Mouse (Mus musculus) embryo, embryonic 10.5 days (tissue): ENCODE data around the gene Dnmbp.
"Not testable (repeated sequence)": the region's sequence is repeated elsewhere in the genome, so short reads cannot be mapped to it uniquely, and the experiment has no call there.

Experiments used
- DNase-seq: peaks from one replicate; pipeline ENCODE4 v3.0.0-alpha.2; 2015; ENCODE audit warnings: low spot score

Gene Dnmbp

DNA sequence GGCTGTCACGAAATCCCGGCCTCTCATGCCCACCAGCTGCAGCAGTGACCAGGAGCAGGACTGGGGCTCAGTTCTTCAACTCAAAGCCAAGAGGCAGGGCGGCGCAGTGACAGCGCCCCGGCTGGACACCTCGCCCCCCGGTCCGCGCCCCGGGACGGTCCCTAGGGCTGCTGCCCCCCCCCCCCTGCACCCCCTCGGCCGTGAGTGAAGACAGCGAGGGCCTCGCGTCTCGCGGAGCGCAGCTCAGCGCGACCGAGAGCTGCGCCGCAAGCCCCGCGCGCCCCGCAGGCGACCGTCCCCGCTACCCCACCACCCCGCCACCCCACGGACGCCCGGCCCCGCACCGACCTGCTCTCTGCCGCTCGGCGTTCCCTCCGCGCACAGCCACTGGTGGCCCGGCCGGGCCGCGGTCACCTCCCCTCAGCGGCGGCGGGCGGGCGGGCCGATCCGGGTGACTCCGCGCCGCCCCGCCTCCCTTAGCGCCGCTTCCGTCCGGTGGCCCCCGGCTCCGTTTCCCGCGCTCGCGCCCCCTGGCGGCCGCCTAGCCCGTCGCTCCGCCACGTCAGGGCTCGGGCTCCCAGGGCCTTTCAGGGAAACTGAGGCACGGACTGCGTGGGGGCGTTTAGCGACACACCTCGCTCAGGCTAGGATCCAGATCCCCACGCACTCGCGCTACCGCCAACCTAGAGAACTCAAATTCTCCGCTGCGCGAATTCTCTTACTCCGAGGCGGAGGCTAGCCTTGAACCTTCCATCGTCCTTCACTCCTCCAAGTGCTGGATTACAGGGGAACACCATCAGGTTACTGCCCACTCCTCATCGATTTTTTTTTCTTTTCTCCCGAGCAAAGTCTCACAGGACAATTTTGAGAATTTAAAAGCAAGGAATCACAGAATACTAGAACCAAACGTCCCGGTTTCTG is at the start of gene Dnmbp:
Dnmbp (minus strand) TSS at position 423 of the 921 bp plus-strand sequence.
- peak; percentile 86 for DNase-seq

DNA sequence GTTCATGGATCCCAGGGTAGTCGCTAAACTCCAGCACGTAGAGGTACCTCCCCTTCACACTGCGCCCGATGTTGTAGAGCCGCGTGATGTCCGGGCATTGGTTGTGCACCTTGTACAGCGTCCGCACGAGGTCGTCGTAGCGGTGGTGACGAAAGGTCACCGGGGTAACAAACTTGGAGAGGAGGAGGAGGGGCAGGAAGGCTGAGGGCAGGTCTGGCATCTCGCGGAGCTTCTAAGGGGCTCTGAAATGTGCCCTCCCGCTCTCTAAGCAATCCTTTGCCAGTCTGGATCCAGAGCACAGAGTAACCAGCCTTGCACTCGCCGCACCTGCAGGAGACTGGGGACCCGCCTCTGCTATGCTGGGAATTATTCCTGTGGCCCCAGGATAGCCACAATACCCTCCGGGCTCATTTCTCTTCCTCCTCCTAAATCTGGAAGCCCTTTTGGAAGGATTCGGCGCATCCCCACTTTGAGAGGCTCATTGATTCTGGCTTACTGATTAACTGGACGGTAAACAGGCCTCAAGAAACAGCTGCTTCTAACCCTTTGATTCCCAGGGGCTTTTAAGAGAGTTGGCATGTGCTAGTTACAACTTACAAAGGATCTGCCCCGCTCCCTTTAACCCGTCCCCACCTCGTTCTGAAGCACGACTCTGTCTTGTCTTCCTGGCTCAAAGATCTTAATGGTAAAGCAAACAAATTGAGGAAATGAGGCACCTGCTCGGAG is 46.2 kb upstream of the Dnmbp start, which contains the start of gene Cpn1:
Cpn1 (minus strand) TSS at position 488 of the 726 bp plus-strand sequence.
- DNase-seq: peak; percentile 38

DNA sequence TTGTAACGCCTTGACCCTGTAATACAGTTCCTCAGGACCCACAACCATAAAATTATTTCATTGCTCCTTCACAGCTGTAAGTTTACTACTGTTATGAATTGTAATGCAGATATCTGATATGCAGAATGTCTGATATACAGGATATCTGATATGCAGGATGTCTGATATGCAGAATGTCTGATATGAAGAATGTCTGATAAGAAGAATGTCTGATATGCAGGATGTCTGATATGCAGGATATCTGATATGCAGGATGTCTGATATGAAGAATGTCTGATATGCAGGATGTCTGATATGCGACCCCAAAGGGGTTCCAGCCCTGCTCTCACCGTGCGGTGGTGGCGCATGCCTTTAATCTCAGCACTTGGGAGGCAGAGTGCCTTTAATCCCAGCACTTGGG is 42.0 kb upstream of the Dnmbp start:
- DNase-seq: no peak

DNA sequence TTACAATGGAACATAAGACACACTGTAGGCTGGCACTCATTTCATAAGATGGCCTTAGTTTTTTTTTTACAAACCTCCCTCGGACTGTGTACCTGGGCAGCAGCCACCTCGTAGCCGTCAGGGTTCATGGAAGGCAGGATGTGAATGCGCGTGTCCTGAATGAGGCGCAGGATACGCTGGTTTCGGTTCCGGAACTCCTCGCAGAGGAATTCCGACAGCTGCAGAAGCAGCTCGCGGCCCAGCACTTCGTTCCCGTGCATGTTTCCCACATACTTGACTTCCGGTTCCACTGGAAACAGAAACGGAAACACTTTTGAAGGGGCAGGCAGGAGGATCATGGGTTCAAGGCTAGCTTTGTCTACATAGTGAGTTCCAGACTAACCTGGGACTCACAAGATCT is 40.7 kb upstream of the Dnmbp start:
- DNase-seq: no peak

DNA sequence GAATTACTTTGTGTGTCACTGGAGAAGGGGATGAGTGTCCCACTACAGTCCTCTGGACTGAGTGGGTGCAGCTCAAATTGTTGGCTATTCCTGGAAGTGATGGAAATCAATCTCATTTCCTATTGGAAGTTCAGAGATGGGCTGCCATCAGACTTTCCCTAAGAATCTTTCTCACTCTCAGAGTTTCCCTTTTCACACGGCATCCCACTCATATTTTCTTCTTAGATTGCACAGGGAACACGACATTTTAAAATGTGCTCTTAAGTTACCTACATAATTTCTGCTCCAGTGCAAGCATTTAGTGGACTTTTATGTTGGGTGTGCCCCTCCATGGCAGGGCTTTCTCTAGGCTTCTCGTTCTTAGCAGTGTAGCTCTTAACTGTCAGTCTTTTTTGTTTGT is 37.8 kb upstream of the Dnmbp start:
- DNase-seq: no peak

DNA sequence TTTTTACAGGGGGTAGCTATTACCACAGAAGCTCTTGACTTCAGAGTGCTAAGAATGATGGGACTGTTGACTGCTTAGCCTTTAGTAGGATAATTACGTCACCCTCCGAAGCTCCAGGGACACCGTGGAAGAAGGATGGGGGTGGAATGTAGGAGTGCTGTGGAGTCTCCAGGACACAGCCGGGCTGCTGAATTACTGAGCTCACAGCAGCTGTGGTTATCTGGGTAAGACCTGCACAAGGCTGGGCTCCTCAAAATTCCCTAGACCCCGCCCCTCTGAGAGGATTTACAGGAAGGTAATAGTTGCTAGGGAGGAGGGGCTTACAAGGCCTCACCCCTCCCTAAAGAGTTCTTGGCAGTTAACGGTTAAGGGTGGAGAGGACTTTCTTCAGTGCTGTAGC is 36.7 kb upstream of the Dnmbp start:
- no peak for DNase-seq

DNA sequence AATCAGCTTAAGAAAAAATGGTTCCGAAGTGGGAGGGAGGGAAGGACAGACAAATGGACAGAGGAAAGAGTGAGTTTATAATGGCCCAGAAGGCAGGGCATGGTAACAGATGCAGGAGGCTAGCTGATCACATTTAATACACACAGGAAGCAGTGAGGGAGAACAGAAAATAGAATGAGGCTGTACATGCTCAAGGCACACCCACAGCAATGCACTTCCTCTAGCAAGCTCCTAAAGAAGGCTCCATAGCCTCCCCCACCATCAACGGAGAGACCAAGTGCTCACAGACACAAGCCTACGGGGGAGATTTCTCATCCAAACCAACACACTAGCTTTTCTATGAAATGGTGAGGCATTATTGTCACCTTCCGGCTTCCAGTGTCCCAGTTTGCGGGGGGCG is 34.2 kb upstream of the Dnmbp start:
- no peak for DNase-seq

DNA sequence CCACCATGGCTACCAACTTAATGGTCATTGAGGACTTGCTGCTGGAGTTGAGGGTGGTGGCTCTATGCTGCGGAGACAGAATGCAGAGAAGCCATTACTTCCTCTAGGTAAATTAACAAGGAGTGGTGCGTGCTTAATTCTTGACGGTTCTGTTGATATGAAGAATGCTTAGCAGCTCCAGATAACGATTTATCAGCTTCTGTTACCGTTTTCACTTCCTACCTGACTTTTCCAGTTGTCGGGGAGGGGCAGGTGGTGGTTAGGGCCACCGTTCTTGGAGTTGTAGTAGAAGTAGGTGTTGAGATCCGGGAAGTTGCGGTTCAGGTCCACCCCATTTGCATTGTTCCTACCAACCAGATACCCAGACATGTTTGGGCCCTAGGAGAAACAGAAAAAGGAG is 33.7 kb upstream of the Dnmbp start:
- DNase-seq: no peak

DNA sequence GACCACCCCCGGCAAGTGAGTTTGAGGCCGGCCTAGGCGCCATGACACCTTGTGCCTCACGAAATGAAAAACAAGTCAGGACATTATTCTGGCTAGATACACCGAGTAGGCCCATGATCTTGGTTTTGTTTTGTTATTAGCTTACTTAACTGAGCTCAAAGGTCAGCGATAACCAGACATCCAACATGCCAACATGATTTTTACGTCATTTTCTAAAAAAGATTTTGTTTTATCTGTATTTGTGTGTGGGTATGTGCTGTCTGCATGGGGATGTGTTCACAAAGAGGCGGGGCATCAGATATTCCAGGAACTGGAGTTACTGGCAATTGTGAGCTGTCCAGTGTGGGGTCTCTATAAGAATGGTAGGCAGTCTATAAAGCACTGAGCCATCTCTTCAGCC is 32.1 kb upstream of the Dnmbp start:
- no peak for DNase-seq

DNA sequence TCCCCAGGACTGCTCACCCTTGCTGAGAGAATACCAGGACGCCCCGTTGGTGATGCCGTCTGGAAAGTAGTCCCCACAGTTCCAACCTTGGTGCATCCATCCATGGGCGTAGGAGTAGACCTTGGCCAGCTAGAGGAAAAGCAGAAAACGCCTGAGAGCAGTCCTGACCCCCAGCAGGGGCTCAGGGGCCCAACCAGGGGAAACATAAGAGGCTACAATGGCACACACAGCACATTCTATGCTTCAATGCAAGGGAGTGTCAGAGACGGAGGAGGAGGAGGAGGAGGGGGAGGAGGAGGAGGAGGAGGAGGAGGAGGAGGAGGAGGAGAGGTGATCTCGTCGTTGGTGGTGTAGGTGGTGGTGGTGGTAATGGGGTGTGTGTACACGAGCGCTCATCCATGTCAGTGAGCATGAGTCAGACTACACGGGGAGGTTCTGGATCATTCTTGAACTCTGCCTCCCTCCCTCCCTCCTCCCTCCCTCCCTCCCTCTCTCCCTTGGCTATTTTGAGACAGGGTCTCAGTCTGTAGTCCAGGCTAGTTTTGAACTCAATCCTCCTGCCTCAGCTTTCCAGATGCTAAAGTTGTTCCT is 28.5 kb upstream of the Dnmbp start:
- no peak for DNase-seq

DNA sequence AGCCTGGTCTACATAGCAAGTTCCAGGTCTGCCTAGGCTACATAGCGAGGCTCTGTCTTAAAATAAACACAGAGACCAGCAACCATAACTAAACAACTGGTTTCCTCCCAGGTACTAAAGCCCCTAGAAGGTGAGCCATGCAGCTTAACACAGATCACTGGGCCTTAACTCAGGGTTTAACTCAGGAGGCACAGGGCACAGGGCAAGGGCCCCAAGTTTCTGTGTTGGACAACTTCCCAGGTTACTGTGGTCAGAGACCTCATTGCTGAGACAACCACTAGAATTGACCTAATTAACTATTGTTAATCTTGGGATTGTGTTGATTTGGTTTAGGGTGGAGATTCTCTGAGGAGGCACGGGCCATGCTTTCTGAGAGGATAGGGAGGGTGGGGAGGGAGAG is 26.5 kb upstream of the Dnmbp start:
- no peak for DNase-seq

DNA sequence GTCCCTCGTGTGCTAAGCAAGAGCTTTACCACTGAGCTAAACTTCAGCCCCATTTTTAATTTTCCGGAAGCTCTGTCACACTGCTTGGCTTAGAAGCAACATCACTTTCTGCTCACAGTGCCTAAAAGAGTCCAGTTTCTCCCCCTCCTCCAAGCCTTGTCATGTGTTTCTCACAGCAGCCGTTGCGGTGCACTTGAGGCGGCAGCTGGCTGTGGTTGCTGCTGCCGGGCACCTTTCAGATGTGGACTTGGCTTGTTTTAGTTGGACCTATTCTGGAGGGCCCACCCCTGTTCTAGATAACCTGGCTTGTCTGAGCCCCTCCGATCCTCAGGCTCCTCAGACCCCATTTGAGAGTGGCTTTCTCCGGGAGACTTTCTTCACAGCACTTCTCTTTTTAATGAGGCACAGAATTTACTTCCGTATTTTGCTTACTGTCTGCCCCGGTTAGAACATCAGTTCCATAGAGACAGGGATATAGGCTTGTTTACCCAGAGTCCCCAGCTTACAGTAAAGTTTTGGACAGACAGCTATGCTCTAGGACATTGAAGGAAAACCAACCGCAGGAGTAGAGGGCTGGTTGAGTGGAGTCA is 25.6 kb upstream of the Dnmbp start:
- DNase-seq: no peak

DNA sequence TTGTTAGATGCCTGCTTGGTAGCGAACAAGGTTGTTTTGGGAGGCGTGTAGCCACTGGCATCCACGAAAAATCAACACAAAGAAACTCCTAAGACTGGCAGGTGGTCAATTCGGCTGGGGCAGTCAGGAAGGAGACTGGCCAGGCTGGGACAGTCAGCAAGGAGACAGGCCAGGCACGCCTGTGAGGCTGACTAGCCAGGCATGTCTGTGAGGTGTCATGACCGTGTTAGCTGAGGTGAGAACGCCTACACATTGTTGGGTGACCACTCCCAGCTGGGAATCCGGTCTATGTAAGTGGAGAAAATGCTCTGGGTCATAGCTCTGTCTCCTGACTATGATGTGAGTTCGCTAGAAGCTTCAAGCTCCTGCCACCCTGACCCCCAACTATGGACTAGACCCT is 22.8 kb upstream of the Dnmbp start:
- DNase-seq: no peak

DNA sequence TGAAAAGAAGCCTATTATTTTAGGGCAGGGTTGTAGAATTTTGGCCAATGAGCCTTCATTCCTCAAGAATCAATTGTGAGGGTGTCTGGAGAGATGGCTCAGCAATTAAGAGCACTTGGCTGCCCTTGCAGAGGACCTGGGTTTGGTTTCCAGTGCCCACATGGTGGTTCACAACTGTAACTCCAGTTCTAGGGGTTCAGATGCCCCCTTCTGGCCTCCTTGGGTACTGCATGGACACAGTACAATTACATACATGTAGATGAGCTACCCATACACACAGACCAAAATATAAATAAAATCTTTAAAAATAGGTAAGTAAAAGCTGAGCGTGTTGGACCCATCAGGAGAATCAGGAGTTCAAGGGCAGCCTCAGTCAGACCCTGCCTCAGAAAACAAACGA is 21.2 kb upstream of the Dnmbp start:
- peak; percentile 40 for DNase-seq

DNA sequence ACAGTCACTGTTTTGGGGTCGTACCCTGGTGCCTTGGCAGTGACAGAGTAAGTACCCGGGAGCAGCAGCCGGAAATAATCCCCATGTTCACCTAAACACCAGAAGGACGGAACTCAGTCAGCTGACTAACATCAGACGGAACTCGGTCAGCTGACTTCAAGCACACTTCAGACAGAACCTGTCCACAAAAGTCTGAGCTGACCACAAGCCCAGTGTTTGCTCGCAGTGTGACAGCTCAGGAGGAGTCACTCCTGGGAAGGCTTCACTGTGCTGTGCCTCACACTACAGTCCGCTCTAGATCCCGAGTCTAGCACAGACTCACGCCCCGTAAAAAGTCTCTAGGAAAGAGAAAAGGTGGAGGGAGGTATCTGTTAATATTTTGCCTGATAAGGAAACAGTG is 20.0 kb upstream of the Dnmbp start:
- DNase-seq: no peak

DNA sequence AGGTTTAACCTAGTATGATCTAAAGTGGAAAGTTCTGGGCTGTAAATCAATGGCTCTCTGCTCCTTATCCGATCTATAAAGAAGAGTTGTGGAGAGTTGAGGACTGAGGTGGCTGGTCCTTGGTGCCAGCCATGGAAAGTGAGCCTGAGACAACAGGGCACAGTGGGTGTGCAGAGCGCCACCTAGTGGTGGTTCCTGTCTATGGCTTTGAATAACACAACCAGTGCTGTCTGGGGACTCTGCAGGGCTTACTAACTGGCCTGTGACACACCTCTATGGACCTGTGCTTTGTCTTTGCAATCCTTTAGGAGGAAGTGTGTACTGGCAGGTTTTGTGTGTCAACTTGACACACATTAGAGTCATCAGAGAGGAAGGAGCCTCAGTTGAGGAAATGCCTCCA is 19.2 kb upstream of the Dnmbp start:
- DNase-seq: peak; percentile 87

DNA sequence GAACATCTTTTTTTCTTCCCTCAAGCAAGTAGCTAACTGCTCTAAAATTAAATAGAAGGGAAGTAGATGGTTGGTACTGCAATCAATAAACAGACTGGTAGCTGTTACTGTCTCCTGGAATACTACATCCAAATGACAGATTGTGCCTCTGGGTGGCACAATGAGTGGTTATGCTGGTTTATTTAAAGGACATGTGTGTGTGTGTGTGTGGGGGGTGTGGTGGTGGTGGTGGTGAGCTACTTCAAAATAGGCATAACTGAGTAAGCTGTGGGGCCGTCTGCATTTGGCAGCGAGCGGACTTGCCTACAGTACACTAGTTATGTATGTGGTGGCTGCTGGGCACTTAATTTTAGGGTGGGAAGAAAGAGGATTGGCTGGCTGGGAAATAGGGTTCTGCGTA is 17.9 kb upstream of the Dnmbp start:
- DNase-seq: no peak

DNA sequence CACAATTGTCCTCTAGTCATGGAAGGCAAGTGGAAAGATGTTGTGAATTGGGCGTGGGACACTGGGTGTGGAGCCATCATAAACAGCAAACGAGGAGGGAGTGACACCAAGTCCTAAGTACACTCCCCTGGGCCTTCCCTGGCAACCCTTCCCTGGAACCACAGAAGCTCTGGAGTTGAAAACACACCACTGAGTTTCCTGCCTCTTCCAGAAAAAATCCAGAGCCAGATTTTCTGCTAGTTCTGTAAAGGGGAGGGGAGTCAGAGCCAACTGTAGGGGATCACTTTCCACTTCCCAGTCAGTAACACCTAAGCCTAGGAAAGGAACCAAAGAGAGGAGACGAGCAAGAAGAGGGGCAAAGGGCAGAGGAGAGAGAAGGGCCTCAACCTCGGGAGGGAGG is 17.4 kb upstream of the Dnmbp start:
- no peak for DNase-seq

DNA sequence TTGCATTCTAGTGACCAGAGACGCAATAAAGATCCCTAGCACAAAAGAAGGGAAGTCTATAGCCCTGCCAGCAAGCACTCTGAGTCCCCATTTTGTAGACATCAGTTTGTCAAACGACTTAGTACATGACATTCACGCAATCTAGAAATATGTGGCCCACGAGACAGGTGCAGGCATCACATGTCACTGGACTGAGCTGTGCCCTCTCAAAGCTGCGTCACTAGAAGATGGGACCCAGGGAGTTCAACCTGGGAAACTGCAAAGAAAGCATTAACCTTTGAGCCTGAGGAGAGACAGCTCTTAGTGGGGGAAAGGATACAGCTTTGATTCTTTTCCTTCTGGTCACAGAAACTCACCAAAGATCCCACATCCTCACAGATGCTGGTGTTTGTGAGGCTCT is 15.3 kb upstream of the Dnmbp start:
- DNase-seq: no peak

DNA sequence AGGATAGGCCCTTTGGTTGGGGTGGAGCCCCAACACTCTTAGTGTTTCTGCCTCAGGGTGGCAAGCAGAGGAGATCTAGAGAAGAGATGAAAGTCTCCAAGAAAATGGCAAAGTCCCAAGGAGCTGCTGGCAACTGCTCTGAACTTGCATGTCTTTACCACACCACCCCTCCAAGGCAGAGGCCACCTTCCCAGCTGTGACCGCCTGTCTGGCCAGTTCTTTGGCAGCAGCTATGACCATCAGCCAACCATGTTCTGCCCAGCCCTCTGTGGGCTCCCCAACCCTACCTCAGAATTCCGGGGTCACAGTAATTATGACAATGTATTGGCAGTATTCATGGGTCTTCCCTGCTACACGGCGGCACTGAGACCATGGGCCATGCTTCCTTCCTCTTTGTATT is 14.9 kb upstream of the Dnmbp start:
- DNase-seq: no peak

DNA sequence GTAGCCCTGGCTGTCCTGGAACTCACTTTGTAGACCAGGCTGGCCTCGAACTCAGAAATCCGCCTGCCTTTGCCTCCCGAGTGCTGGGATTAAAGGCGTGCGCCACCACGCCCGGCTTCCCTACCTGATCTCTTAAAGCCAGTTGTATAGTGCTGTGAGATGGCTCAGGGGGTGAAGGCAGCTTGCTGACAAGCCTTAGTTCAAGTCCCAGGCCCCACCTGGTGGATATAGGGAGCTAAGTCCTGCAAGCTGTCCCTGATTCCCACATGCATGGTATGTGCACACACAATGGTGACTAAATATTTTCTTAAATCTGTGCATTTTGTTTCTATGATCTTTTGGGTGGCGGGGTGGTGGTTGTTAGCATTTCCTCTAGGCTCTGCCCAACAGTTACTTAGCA is 12.9 kb upstream of the Dnmbp start:
- DNase-seq: not testable (repeated sequence)

DNA sequence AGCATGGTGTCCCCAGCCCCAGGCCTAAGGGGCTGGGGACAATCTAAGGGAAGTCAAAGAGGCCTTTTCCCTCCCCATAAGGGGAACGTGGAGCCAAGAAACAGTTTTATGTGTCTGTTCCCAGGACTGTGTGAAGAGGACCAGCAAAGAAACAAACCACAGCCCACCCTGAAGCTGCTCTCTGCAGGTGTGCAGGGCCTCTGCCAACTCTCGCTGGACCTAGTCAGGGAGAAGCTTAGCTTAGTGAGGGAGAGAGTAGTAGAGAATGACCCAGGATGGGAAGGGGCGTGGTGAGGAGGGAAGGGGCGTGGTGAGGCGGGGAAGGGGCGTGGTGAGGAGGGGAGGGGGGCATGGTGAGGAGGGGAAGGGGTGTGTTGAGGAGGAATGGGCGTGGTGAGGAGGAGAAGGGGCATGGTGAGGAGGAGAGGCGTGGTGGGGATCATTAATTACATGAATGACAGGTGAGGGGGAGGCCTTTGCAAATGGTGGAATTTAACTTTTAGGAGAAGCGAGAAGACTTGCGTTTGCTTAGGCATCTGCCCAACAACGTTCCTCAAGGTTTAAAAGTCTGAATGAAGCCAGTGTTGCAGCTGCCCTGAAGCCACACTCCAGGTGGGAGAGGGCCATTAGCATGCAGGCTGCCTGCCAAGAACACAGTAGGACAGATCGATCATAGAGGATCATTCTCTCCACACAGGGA is 9.3 kb upstream of the Dnmbp start:
- peak; percentile 69 for DNase-seq
